Mouse (Mus musculus): ENCODE measurements at regions not wholly inside any gene's neighbourhood (a gene's known extent, or its start where the extent isn't known, plus 50 kb on each side); places are given as distances from the start of the nearest gene placed in this dataset.

GRCm38 (mm10) chr9:43930476-43930875, 112.7 kb upstream of the Thy1 start:
- no peak for DNase-seq

DNA sequence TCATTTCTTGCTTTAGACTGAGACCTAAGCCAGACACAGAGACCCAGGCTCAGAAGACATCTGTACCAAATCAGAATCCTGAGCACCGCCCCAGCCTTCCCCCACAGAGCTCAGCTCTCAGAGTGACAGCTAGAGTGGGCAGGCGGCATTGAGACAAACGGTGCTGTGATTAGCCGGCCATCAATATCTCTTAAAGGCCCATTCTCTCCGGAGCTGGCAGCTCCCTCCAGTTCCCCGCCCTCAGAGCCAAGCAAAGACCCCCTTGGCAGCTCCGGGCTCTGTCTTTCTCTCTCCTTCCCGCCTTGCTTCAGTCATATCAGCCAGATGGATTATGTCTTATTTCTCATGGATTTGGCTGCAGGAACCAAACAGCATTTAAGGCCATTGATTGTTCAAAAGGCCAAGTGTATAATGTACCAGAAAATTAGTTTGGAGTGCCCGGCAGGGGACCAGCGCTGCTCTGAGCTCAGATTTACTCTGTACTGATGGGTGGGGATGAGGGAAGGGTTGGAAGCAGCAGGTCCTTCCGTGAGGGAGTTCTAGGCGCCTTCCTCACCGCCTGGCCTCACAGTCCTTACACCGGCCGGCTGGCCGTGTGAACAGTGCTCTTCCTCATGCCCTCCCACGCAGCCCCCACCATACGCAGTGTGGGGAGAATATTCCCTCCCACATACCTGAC, 109.0 kb upstream of the Thy1 start:
- DNase-seq, result no peak

DNA sequence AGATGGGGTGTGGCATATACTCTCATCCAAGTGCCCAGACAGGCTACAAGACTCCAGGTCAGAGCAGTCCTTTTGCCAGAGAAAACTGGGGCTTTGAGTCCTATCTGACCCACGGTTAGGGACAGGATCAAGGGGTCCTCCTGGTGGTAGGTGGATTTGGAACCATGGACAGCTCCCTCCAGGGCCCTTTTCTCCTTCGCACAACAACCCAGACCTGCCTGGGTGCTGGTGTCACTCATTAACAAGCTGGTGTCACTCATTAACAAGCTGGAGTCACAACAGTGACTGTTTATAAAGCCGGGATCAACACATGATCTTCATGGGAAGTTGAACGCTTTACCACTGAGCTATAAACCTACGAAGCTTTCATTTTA, 108.5 kb upstream of the Thy1 start:
- no peak for DNase-seq

- DNase-seq, result no peak
These were observed 103.8 kb upstream of the Thy1 start for GRCm38 (mm10) chr9:43939336-43939735.

GRCm38 (mm10) chr9:43942147-43942546, 101.0 kb upstream of the Thy1 start:
- DNase-seq, result no peak

- DNase-seq, result no peak
These were observed 99.7 kb upstream of the Thy1 start for GRCm38 (mm10) chr9:43943522-43943921.

GRCm38 (mm10) chr9:43944816-43945741, 98.1 kb upstream of the Thy1 start:
- DNase-seq, result no peak

- no peak for DNase-seq
These were observed 97.1 kb upstream of the Thy1 start for GRCm38 (mm10) chr9:43945997-43946649.

- DNase-seq, result no peak
These were observed 96.1 kb upstream of the Thy1 start for GRCm38 (mm10) chr9:43947089-43947488.

GRCm38 (mm10) chr9:43947490-43948150, 95.6 kb upstream of the Thy1 start:
- DNase-seq, result no peak

GRCm38 (mm10) chr9:43953128-43953527, 90.1 kb upstream of the Thy1 start:
- no peak for DNase-seq

DNA sequence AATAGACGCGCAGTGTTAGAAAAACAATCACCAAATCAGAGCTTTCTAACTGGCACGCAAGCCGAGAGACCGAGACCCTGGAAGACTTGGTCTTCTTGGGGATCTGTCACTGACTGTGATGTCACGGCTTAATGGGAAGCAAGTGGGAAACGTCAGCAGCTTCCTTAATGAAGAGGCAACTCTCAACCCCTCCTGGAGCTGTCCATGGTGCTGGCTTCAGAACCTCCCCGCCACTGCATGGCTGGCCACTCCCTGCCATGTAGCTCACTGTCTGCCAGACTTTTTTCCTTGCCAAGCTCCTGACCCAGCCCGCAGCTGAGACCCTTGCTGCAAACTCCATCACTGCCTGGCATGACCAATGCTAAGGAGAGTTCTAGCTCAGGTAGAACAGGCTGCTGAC, 83.6 kb upstream of the Thy1 start:
- DNase-seq, result peak; percentile 46

DNA sequence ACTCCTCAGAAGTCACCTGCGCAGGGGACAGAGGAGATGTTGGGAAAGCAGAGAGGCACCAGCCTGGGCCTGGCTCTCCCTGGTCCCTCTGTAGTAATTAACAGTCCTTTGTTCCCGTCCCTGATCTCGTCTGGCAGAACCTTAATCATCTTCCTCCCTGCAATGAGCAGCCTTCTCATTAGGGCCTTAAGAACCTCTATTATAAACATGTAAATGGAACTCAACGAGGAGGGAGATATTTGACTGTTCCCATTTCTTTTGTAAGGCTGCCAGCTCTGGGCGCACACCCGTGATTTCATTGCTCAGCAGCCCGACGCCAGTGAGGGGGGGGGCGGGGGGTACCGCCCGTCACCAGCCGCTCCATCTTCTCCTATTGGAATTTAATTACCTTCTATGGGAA, 81.8 kb upstream of the Thy1 start:
- peak; percentile 44 for DNase-seq

DNA sequence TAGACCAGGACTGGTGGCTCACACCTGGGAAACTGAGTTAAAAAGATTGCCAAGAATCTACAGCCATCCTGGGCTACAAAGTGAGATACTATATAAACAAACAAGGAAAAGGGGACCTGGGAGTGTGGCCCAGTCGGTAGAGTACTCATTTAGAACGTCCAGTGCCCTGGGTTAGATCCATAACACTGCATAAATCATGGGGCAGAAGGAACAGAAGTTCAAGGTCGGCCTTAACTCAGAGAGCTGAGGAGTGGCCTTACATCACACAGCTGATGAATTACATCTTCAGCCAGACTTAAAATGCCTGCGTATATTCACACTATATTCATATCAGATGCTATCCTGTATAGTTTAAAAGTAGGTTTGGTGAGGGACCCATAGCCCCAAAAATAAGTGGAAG, 78.0 kb upstream of the Thy1 start:
- no peak for DNase-seq

- DNase-seq, result no peak
These were observed 77.4 kb upstream of the Thy1 start for GRCm38 (mm10) chr9:43965811-43966210.

GRCm38 (mm10) chr9:43970043-43970795, 73.0 kb upstream of the Thy1 start:
- peak; percentile 18 for DNase-seq

GRCm38 (mm10) chr9:43970858-43971257, 72.3 kb upstream of the Thy1 start:
- no peak for DNase-seq

- DNase-seq, result peak; percentile 62
These were observed 70.9 kb upstream of the Thy1 start for GRCm38 (mm10) chr9:43972290-43972689.

- DNase-seq, result no peak
These were observed 67.8 kb upstream of the Thy1 start for GRCm38 (mm10) chr9:43975405-43975804.

GRCm38 (mm10) chr9:43976366-43976765, 66.8 kb upstream of the Thy1 start:
- no peak for DNase-seq

- DNase-seq, result no peak
These were observed 65.4 kb upstream of the Thy1 start for GRCm38 (mm10) chr9:43977773-43978172.

- no peak for DNase-seq
These were observed 61.8 kb upstream of the Thy1 start for GRCm38 (mm10) chr9:43981376-43981775.
